Mouse (Mus musculus) CH12.LX (cell line): ENCODE measurements at regions not wholly inside any gene's neighbourhood (a gene's known extent, or its start where the extent isn't known, plus 50 kb on each side); places are given as distances from the start of the nearest gene placed in this dataset.

Experiments used
- CTCF ChIP-seq, 2 experiments: IDR thresholded peaks in 1 of 2; conservative IDR thresholded peaks in 1 of 2; 2 replicates each; pipeline ENCODE4 v1.5.1; 2011 to 2012; ENCODE audit warnings: low read depth in 2 of 2, low read length in 2 of 2, improper control_type of control experiment in 1 of 2, inconsistent platforms in 1 of 2, mild to moderate bottlenecking in 1 of 2, moderate library complexity in 1 of 2
- ELF1 ChIP-seq: IDR thresholded peaks from 2 replicates; pipeline ENCODE4 v1.6.1; 2014; ENCODE audit warnings: low read depth, mild to moderate bottlenecking, inconsistent platforms, low read length, improper control_type of control experiment
- JUN ChIP-seq: IDR thresholded peaks from 2 replicates; pipeline ENCODE4 v1.6.1; 2011; ENCODE audit warnings: low read depth, mild to moderate bottlenecking, low read length, improper control_type of control experiment, moderate library complexity; ENCODE audit not compliant: insufficient read depth
- KAT2A ChIP-seq: IDR thresholded peaks from 2 replicates; pipeline ENCODE4 v1.6.1; 2012; ENCODE audit warnings: low read length, improper control_type of control experiment, inconsistent platforms; ENCODE audit not compliant: insufficient replicate concordance
- MAX ChIP-seq: IDR thresholded peaks from 2 replicates; pipeline ENCODE4 v1.6.1; 2011; ENCODE audit warnings: low read length, improper control_type of control experiment
- NRF1 ChIP-seq: IDR thresholded peaks from 2 replicates; pipeline ENCODE4 v1.6.1; 2014; ENCODE audit warnings: low read depth, mild to moderate bottlenecking, inconsistent platforms, low read length, improper control_type of control experiment, moderate library complexity
- POLR2A ChIP-seq: IDR thresholded peaks from 2 replicates; pipeline ENCODE4 v1.6.1; 2011; ENCODE audit warnings: low read depth, mild to moderate bottlenecking, improper control_type of control experiment, low read length
- POLR2AphosphoS2 ChIP-seq: IDR thresholded peaks from 2 replicates; pipeline ENCODE4 v1.6.1; 2011; ENCODE audit warnings: low read depth, low read length, improper control_type of control experiment
- SMC3 ChIP-seq: IDR thresholded peaks from 2 replicates; pipeline ENCODE4 v1.6.1; 2011; ENCODE audit warnings: low read depth, low read length, improper control_type of control experiment
- UBTF ChIP-seq: IDR thresholded peaks from 2 replicates; pipeline ENCODE4 v1.6.1; 2012; ENCODE audit warnings: low read depth, mild to moderate bottlenecking, inconsistent platforms, low read length, improper control_type of control experiment, moderate library complexity
- USF2 ChIP-seq: conservative IDR thresholded peaks from 2 replicates; pipeline ENCODE4 v1.6.1; 2011; ENCODE audit warnings: low read depth, low read length, improper control_type of control experiment
- ZKSCAN1 ChIP-seq: IDR thresholded peaks from 2 replicates; pipeline ENCODE4 v1.6.1; 2012; ENCODE audit warnings: low read depth, inconsistent platforms, low read length, improper control_type of control experiment, borderline replicate concordance

DNA sequence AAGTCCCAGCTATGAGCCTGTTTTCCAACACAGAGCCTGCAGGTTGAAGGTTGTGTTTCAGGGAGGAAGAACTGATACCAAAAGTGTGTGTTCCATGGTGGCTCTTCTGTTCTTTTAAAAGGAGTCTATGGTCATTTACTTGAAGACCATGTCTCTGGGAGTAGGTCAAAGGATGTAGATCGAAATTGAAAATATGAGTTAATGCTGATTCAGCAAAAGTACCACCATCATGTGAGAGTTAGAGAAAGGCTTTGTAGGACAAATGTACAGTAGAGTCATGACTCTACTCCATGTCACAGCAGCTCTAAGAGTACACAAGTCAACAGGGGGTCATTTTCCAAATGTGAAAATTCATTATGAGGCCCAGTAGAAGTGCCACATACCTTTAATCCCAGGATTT is 810.0 kb upstream of the Car8 start:
- TF ChIP-seq ZKSCAN1 (no peak), POLR2A (no peak), CTCF (conservative IDR thresholded peaks at IDR 0.05 in 1 of 2, IDR thresholded peaks at IDR 0.05 in 1 of 2; ENCODE audit: low read depth in 2 of 2, low read length in 2 of 2) (no peak), JUN (no peak), POLR2AphosphoS2 (no peak), UBTF (no peak), KAT2A (no peak), USF2 (no peak), ELF1 (no peak), MAX (no peak), SMC3 (no peak), NRF1 (no peak)
